Mouse (Mus musculus) layer of hippocampus, adult 8-10 months (tissue): ENCODE data around the gene Pgf. TPM values are rescaled to one million over a fixed set of nuclear protein-coding genes. Genes with fewer than 3 reads are reported as not detected.

Source experiments
- DNase-seq, 2 experiments: peaks; one replicate each; pipeline ENCODE4 v3.0.0; 2022; ENCODE audit warnings: low spot score in 2 of 2
- total RNA-seq, 4 experiments: library from RNA; stranded (reverse); gene quantifications; 2 replicates each; pipeline ENCODE4 v1.2.4; 2022

The Pgf gene
- total RNA-seq, 4 experiments from 2014 or later, result 4.2 to 6.6 (median 6.1) TPM

DNA sequence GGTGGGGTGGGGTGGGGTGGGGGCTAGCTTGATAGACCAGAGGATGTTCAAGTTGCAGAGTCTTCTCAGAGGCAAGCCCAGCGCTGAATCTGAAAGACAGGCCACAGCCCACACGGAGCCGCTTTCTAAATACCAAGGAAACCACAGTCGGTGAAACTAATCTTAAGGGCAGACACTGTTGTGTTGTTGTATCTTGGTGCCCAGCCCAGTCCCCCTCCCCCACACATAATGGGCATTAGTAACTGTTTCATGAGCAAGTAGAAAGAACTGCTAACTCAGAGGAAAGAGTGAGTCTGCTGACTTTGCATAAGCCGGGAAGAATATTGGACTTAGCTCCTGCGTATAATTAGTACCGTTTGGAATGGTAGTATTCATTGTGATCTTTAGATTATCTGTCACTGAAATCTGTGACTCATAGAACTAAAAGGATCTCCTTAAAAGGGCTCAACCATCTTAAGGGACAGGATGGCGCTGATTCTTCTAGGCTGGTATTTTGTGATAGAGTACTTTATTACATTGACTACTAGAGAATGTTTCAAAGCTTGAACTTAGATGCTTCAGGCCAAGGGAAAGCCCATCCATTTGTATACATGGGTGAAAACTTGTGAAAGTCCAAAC lies 50.5 kb downstream of the Pgf start:
- no peak for DNase-seq

DNA sequence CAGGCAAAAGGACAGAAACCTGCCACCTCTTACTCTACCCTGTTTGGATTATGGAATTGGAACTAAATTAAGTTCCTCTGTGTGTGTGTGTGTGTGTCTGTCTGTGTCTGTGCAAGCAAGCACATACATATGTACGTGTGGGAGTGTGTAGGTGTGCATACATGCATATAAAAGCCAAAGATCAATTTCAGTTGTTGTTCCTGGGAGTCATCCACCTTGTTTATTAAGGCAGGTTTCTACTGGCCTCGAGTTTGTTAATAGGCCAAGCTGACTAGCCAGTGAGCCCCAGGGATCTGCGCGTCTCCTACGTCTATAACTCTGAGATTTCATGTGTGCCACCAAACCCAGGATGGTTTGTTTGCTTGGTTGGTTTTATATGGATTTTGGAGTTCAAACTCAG lies 52.8 kb downstream of the Pgf start:
- DNase-seq, result no peak

DNA sequence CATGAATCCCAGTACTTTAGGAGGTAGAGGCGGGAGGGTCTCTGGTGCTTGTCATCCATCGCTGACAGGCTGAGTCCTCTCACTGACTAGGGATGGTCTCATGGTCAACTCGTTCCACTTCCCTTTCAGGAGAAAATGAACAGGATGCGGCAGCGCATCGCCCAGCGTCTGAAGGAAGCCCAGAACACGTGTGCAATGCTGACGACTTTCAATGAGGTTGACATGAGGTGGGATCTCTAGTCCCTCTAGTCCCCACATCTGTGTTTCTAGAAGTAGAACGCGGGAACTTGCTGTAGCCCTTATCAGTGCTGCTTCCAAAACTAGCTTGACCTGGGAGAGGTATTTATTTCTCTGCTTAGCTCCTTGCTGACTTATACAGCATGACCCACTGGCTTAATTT lies 53.9 kb downstream of the Pgf start:
- no peak for DNase-seq

DNA sequence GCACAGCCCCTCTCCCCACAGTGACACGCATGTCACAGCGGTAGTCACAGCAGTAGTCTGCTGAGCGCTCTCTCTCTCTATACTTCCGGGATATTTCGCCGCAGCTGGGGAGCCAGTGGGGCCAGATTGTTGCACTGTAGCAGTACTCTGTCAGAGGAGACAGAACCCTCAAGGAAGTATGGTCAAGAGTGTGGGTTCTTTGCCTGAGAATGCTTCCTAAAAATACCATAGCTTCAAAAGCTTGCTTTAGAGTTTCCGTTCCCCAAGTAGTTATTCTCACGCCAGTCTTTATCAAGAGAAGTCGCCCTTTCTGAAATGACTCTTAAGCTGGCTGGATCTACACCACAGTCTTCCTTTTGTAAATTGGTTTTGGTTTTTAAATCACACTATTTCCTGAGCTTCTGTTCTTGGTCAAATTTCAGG lies 54.5 kb downstream of the Pgf start:
- DNase-seq, result no peak

DNA sequence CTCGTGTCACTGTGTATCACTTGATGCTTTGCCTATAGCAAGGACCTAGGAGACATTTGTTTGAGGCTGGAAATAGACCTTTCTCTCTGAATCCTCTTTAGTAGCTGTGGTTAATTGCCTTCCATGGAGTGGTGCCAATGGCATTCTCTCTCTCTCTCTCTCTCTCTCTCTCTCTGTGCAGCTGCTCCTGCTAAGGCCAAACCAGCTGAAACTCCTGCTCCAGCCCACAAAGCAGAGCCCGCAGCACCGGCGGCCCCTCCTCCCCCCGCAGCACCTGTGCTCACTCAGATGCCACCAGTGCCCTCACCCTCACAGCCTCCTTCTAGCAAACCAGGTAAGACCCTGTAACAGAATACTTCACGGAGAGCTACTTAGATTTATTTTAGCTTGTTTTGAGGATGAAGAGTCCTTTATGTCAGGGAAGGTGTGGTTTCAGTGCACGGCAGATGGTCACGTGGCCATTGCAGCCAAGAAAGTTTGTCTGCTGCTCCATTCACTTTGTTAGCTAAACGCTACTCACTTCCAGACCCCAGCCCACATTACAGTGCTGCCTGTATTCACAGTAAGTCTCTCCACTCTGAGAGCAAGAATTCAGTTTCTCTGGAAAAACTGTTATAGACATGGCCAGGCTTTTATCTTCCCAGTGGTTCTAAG lies 55.7 kb downstream of the Pgf start:
- no peak for DNase-seq

Other genes starting within 250 kb of the Pgf start
- gene Fcf1, start 206.9 kb downstream of the Pgf start, total RNA-seq, result 10 to 100 TPM; 31.8 to 42.2 (median 38.9) TPM
- gene Arel1, start 206.9 kb downstream of the Pgf start, total RNA-seq, result 100 to 1,000 TPM in 2 of 4 experiments, 10 to 100 TPM in 2; 84.3 to 106 (median 98.5) TPM
- 100 to 1,000 TPM; 109 to 145 (median 122) TPM for gene Ylpm1, start 181.5 kb downstream of the Pgf start, total RNA-seq
- gene Prox2, start 67.0 kb downstream of the Pgf start, total RNA-seq, result 1 to 10 TPM; 2.2 to 3.2 (median 2.6) TPM
- 100 to 1,000 TPM; 145 to 175 (median 158) TPM for gene Dlst, start 67.0 kb downstream of the Pgf start, total RNA-seq
- 10 to 100 TPM; 35.8 to 43.4 (median 39.8) TPM for gene Rps6kl1, start 26.5 kb downstream of the Pgf start, total RNA-seq
- gene Eif2b2, start 41.7 kb upstream of the Pgf start, total RNA-seq, result 10 to 100 TPM; 52.0 to 70.8 (median 60.7) TPM
- gene Mlh3, start 92.8 kb upstream of the Pgf start, total RNA-seq, result 10 to 100 TPM; 17.8 to 23.1 (median 20.5) TPM
- 10 to 100 TPM; 22.7 to 37.1 (median 30.9) TPM for gene Acyp1, start 110.6 kb upstream of the Pgf start, total RNA-seq
- 1 to 10 TPM; 1.6 to 2.2 (median 1.9) TPM for gene Zc2hc1c, start 110.8 kb upstream of the Pgf start, total RNA-seq
- 10 to 100 TPM; 39.8 to 42.3 (median 41.1) TPM for gene Nek9, start 161.6 kb upstream of the Pgf start, total RNA-seq
- gene Tmed10, start 197.1 kb upstream of the Pgf start, total RNA-seq, result 100 to 1,000 TPM; 154 to 177 (median 170) TPM